Mouse (Mus musculus) heart, postnatal 10 days (tissue): ENCODE measurements at regions not wholly inside any gene's neighbourhood (a gene's known extent, or its start where the extent isn't known, plus 50 kb on each side); places are given as distances from the start of the nearest gene placed in this dataset.

Experiments used
- DNase-seq, 2 experiments: peaks; one replicate each; pipeline ENCODE4 v3.0.0; 2021
- intact Hi-C: fragments of 180-260 bp; cut with DNase I; formaldehyde crosslinking; loops from one replicate; pipeline ENCODE4 v1.15.1; 2025

DNA sequence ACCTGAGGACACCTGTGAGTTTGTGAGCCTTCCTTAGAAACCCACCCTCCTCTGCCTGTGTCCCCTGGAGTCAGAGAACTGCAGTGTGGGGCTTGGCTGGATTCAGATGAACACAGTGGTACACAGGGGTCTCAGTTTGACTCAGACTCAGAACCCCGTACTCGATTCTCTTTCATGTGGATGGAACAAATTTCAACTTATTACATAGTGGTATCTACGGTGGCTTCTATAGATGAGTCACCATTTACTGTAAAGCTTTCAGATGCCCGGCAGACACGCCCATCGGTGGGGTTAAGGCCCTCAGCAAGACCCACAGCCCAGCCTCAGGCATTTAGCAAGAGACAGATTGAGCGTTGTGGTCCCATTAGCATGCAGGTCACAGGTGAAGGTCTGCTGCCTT lies 178.9 kb upstream of the Mrps10 start:
- intact Hi-C loops, result no loop called here
- DNase-seq, result no peak

DNA sequence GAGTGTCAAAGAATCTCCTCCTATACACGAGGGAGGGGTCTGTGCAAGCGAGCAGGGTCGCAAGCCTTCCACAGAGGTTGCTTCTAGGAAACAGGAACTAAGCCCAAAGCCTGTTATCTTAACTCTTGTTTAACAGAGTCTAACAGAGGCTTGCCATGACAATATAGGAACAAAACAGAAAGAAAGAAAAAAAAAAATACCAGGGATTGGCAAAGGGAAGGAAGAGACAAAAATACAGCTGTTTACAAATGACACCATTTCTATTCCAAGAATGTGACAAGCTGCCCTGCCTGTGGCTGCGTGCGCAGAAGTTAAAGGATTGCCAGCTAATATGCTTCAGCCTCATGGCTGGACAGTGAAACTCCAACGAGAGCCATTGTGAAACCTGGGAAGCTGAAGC lies 173.8 kb upstream of the Ubr2 start:
- DNase-seq, result peak; percentile 61 to 75
- intact Hi-C loops, result loop anchor here (5.0 kb wide), 1 partner anchor 42 kb away; no protein-coding TSS in a partner anchor

DNA sequence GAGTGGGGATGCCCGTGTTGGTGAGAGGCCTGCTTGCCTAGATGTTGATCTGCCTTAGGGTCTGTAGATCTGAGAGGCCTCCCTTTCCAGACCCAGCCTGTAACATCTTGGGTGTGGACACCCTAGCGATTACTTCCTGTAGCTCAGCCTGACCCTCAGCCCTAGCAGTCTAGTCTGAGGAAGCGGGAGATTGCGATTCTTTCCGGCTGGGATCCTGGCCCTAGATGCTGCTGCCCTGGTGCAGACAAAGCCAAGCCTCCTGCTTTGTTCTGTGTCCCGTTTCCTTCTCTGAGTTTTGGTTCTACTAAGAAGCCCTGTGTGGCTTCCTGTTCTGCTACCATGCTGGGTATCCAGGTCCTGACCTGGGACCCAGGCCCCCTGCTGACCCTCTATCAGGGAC lies 171.8 kb upstream of the Ubr2 start:
- intact Hi-C loops, result loop anchor here (5.0 kb wide), 1 partner anchor 40 kb away; no protein-coding TSS in a partner anchor
- peak; percentile 53 to 69 for DNase-seq

DNA sequence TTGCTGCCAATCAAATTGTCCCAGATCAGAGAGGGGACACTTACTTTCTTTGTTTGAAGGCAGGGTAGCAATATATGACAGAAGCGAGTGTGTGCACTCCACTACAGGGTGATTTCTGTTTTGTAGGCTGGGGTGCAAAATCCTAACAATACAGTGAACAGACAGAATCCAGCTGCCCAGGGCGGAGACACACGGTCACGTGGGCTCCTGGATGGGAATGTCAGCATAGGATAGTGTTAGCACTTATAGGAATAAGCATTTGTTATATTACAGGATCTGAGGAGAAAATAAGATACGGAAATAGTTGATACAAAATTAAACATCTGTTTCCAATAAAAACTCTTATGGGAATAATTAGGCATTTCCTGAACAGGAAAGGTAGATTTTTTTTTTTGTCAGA lies 169.1 kb upstream of the Ubr2 start:
- intact Hi-C loops, result no loop called here
- DNase-seq, result no peak

DNA sequence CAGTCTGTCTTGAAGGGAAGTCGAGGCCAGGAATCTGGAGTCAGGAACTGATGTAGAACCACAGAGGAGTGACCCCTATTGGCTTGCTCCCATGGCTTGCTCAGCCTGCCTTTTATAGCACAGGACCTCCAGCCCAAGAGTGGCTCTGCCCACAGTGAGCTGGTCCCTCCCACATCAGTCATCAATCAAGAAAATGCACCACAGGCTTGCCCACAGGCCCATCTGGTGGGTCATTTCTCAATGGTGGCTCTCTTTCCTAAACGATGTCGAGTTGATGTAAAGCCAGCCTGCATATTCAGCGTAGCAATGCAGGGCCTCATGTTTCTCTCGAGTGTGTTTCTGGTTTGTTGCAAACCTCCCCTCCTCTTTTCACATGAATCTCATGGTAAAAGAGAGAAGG lies 168.3 kb upstream of the Ubr2 start:
- no peak for DNase-seq
- intact Hi-C loops, result no loop called here

DNA sequence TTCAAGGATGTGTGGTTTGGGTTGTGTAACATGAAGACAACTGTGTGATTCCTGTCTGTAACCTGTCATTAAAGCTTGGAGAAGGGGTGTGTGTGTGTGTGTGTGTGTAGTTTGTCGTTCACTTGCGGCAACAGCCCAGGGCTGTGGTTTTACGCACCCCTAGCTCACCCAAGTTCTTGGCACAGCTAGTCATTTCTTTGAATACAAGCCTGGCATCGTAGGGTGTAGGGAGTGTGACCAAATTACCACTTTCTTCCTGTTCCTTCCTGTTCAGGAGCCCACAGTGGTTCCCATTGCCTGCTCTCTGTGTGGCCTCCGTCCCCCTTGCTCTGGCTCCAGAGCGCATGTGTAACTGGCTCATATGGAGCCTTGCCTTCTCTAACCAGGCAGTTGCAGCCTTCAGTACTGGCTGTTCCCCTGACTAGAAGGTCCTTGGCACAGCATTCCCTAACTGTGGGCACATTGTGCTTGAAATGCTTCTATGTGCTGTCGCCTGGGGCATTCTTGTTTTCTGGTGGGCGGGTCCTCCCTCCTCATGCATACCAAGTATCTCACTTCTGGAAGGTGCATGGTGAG lies 167.4 kb upstream of the Ubr2 start:
- intact Hi-C loops, result no loop called here

DNA sequence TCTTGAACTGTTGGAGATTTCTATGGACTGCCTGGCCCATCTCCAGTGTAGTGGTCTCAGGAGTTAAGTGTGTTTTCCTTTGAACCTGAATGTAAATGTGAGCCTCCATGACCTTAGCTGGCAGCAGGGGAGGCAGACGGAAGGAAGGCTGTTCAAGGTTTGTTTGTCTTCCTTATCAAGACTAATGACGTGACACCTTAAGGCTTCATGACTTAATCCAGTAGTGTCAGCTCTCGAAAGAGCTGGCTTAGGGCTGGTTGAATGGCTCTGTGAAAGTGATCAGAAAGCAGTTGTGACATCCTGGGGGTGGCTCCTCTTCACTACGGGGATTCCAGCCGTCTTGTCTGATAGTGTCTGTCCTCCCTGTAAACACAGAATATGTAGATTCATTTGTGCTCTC lies 166.0 kb upstream of the Ubr2 start:
- intact Hi-C loops, result no loop called here
- DNase-seq, result no peak

More for the DNA sequence above, 167.4 kb upstream of the Ubr2 start:
- no peak for DNase-seq

DNA sequence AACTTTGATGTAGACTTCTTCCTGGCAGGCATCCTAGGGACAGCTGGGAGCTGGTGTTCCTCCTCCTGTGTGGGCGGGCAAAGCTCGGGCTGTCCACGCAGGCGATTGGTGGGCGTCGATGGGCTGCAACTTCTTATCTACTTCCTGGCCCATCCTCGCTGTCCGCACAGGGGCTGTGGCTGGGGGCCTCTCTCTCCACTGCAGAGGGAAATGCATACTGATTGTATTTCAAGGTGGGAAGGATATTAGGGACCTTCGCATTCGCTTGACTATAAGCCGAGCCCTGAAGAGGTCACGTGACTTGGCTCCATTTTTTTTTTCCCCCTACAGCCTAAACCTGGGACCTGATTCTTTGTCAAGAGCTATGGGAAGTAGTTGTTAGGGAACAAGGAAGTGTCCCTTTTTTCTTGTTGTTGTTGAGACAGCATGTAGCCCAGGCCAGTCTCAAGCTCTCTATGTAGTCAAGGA lies 164.4 kb upstream of the Ubr2 start:
- DNase-seq, result peak; percentile 91
- intact Hi-C loops, result no loop called here

DNA sequence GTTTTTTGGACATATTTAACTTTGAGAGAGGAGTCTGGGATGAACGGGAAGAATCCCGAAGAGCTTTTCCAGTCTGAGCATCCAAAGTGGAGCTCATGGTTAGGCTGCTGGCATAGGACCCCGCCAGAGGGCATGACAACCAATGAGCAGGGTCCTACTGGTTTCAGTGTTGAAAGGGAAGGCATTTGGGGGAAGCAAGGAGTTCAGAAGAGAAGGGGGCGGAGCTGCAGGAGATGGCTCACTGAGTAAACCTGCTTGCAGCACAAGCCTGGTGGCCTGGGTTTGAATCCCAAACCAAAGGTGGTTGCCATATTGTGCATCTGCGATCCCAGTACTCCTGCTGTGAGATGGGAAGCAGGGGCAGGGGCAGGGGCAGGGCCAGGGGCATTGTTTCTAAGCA lies 161.4 kb upstream of the Ubr2 start:
- intact Hi-C loops, result no loop called here
- no peak for DNase-seq

DNA sequence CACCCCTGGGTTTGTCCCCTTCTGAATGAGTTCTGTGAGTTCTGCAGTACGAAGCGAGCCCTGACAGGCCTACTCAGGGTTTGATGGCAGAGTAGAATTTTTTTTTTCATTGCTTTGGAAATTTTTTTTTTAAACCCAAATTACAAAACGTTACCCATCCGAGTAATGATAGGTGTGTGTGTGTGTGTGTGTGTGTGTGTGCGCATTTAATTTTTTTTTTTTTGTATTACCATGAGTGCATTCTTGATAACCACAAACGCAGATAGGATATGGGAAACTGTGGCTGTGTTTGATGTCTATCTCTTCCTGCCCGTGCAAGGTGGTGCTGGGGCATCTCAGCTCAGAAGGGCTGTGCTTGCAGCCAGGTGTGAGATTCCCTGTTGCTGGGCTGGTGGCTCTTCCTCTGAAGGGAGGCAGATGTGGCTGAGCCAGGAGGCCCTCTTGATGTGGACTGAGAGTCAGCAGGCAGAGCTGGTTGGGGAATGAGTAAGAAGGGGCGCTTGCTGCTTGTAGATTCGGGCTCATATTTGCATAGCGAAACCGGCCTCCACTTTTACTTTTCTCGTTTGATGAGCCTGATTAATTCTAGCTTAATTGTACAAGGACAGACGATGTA lies 160.7 kb upstream of the Ubr2 start:
- intact Hi-C loops, result no loop called here
- no peak for DNase-seq

DNA sequence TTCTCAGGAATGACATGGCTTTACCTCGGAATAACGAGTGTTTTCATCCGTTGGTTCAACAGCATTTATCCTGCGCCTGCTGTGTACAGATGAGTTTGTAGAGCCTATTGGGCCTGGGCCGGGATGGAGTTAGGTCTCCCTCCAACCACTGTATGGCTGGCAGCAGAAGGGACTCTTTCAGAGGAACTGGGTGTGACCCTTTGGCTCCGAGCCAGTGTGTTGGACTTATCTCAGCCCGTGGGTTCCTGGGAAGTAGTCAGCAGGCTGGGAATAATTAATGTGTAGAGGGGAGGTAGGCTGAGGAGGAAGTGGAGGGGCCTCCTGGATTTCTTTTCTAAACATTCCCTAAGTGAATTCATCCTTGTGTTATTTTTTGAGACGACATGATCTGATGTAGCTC lies 157.7 kb upstream of the Ubr2 start:
- peak; percentile 75 for DNase-seq
- intact Hi-C loops, result no loop called here

DNA sequence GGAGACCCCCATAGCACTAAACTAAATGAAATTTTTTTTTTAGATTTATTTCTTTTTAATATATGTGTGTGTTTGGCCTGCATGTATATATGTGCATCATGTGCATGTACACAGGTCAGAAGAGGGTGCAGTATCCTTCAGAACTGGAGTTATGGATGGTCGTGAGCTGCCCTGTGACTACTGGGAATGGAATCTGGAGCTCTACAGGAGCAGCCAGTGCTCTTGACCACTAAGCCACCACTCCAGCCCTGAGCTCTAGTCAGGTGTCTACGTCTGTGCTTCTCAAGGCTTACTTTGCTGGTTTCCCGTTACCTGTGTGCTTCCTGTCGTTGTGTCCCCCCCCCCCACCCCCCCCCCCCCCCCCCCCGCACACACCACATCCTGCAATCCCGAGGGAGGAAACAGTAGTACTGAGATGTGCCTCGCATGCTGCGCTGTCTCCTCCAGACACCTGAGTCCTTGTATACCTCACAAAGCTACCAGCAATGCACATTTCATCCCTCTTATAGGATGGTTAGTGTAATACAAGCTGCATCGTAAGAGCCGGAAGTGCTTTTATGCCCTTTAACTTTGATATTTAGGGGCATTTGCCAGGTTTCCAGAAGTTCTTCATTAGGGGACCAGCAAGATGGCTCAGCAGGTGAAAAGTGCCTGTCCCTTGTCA lies 153.5 kb upstream of the Ubr2 start:
- DNase-seq, result no peak
- intact Hi-C loops, result no loop called here

DNA sequence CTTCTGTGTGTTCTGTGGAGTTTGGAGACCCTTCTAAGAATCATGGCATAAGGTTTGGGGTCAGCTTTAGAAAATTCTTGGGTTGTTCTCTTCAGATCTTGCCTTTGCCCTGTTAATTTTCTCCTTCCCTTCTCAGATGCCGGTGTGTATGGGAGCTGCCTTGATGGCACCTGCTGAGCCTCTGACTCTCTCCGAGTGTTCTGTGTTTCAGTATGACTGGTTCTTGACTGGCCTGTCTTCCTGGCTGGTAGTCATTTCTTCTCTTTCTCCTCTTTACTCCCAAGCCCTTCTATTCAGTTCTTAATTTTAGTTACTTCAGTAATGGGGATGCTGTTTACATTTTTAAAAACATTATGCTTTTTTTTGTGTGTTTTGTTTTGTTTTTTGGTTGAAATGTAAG lies 152.1 kb upstream of the Ubr2 start:
- intact Hi-C loops, result no loop called here
- DNase-seq, result no peak

DNA sequence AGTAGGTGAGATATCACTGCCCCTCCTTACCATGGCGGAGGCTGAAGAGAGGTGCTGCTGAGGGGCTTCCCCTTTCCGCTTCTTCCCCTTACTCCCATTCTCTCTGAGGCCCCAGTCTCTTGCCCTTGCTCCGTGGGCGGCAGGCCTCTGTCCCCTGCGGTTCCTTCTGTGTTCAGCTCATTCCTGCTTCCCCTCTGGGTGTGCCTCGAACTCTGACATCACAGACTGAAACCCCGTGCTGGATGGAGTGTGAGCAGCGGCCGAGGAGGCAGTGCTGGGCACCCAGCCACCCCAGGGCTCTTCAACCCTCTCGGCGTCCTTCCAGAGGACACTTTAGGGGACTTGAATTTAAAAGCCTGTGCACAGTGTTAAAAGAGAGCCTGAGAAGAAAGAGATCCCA lies 145.9 kb upstream of the Ubr2 start:
- DNase-seq, result peak; percentile 64 to 67
- intact Hi-C loops, result no loop called here

DNA sequence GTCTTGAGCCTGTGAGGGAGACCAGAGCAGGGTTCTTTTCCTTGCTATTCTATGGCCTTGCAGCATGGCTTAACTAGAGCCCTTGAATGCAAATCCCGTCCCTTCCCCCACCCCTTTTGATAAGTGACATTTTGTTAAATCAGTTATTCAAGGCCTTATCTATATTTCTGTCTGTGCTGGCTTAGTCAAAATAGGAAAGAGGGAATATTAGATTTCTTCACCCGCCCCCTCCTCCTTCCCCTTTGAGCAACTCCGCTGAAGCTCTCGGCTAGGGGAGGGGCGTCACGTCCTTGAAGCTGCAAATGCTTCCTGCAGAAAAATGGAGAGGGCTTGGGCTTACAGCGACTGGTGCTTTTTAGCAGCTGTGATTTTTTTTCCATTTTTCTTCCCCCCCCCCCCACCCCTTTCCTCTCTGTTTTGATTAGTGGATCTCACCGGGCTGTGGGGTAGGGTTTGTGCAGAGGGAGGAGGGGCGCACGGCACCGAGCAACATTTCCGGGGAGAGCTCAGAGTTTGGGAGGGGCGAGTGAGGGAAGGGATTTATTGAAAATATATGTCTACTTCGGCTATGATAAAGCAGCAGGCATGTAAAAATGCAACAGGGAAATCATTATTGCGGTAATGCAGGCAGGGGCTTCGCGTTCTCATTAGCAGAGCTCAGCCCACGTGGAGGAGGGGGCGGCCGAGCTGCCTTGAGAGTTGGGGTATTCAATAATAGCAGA lies 141.4 kb upstream of the Ubr2 start:
- peak; percentile 36 to 46 for DNase-seq
- intact Hi-C loops, result no loop called here

DNA sequence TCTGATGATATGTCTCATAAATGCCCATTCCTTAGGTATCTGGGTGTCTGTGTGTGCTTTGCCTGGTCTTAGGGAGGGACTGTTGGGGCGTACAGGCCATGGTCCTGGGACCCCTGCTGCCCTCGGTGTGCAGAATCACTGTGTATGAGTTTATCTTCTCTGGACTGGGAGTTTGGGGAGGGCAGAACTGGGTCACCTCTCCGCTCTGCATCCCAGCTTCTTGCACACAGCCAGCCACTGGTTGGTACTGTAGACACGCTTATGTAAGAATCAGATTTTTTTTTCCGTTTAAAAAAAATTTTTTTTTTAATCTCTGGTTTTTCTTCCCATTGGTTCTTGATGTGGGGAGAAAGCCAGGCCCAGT lies 140.8 kb upstream of the Ubr2 start:
- no peak for DNase-seq
- intact Hi-C loops, result no loop called here

DNA sequence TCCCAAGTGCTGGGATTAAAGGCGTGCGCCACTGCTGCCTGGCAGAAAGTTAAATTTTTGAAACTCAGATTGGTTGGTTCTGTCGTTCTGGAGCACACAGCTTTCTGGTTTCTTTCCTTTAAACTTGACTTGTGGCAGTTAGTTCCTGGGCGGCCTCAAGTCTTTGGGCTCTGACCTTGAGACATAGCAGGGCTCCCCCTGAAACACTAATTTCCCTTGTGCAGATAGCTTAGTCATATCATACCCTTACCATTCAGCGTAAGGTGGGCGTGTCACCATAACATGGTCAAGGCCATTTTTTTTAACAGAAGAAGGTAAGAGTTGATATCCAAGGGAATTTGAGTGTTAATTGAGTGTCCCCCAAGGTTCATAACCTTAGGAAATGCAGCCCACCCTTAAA lies 140.3 kb upstream of the Ubr2 start:
- intact Hi-C loops, result no loop called here
- DNase-seq, result no peak

DNA sequence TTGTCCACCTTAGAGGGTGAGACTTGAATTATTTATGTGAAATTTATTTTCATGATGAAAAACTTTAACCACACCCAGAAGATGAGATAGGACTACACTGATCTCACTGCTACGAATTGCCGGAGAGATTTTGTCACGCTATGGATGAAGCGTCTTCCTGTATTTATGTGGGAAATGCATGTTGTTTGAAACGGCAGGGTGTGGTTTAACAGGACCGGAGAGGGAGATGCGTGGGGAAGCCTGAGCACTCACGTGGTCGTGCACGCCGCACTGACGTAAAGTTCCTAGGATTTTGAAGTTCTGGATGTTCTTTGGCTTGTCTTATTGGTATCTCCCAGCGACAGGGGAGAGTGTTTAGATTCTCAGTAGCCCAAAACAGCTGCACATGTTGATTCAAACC lies 139.3 kb upstream of the Ubr2 start:
- no peak for DNase-seq
- intact Hi-C loops, result loop anchor here (5.0 kb wide), 1 partner anchor 183 kb away; no protein-coding TSS in a partner anchor

DNA sequence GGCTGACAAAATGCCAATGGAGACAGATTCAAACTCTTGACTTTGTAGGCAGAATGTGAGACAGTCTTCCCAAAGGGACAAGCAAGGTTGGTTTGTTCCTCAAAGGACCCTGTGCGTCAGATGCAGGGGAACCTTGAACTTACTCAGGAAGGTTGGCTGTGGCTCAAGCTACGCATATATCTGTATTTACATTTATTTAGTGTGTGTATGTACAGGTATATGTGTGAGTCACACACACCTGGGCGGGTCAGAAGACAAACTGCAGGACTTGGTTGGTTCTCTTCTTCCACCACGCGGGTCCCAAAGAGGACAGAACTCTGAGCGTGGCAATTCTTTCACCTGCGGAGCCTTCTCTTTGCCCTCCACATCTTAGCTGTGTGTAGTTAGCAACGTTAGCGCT lies 138.8 kb upstream of the Ubr2 start:
- intact Hi-C loops, result loop anchor here (5.0 kb wide), 1 partner anchor 183 kb away; no protein-coding TSS in a partner anchor
- DNase-seq, result no peak

DNA sequence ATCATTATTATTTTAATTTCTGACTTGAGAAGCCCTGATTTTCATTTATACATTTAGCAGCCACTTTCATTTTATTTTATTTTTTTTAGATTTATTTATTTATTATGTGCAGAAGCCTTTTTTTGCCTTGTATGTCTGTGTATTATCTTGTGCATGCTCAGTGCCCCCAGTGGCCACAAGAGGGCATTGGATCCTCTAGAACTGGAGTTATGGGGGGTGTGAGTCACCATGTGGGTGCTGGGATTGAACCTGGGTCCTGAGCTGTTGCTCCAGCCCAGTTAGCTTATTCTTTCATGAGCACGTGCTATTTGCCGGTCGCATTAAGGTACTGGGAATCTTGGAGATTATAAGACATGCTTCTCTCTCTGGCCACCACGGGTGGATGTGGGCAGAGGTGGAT lies 136.3 kb upstream of the Ubr2 start:
- peak in 1 of 2 experiments; percentile 38 for DNase-seq
- intact Hi-C loops, result loop anchor here (5.0 kb wide), 1 partner anchor 186 kb away; no protein-coding TSS in a partner anchor

DNA sequence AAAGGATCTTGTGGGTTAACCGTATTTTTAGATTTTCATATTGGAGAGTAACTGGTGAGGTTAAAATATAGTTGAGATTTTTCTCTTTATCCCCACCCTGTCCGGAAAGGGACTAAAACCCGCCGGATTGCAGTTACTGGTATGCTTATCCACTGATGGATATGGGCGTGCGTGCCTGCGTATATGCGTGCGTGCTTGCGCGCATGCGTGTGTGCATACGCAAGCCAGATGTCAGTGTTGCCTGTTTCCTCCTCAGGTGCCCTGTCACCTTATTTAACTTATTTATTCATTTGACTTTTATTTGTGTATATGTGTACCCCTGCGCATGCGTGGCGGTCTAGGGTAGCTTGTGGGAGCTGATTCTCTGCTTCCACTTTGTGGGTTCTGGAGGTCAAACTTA lies 135.2 kb upstream of the Ubr2 start:
- intact Hi-C loops, result loop anchor here (5.0 kb wide), 1 partner anchor 187 kb away; no protein-coding TSS in a partner anchor
- DNase-seq, result no peak
